Mouse (Mus musculus): ENCODE data around the gene Csnk1g2.

DNA sequence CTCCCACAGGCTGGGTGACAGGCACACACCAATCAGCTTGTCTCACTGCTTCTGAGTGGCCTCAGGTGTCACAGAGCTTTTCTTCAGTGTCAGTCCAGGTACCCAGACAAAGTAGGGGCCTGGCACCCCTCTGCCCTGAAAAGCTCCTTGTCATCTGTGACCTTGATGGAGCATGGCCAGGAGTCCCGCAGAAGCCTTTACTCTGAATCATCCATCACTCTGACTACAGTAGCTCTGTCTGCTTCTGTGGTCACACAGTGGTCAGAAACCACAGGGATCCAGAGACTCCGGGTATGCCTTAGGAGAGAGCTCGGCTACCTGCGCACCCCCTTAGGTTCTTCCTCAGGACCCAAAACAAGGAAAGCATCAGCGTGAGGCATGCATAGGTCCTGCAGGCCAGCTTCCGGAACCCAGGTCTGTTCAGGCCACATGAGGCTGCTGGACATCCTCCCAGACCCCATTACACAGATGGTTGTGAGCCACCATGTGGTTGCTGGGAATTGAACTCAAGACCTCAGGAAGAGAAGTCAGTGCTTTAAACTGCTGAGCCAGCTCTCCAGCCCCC is 30.6 kb downstream of the Csnk1g2 start:
- no peak for TF ChIP-seq CTCF (conservative IDR thresholded peaks at IDR 0.05; ENCODE audit: low read length)
- no peak for TF ChIP-seq POU5F1 (IDR thresholded peaks at IDR 0.05; ENCODE audit: borderline replicate concordance, low read length)
- TF ChIP-seq NANOG (IDR thresholded peaks at IDR 0.05; ENCODE audit: borderline replicate concordance, low read length): no peak
